Mouse (Mus musculus) cerebellum, postnatal 4 days (tissue): ENCODE results near the gene Lingo3.
A peak's percentile ranks its signal among the peaks of the same experiment; 100 is the strongest.

ENCODE experiments used
- DNase-seq, 2 experiments: peaks; one replicate each; pipeline ENCODE4 v3.0.0; 2022; ENCODE audit warnings: low spot score in 2 of 2, mixed read lengths in 1 of 2

Gene Lingo3

GRCm38 (mm10) chr10:80843931-80844547 is at the start of gene Lingo3:
Gene Lingo3, minus strand, starts transcription at chr10:80844039.
- peak in 1 of 2 experiments; percentile 68 for DNase-seq

- DNase-seq, result peak in 1 of 2 experiments; percentile 40
Measured at GRCm38 (mm10) chr10:80887181-80887580, 43.3 kb upstream of the Lingo3 start.

GRCm38 (mm10) chr10:80881301-80881700 is 37.5 kb upstream of the Lingo3 start:
- peak; percentile 55 to 84 for DNase-seq

- no peak for DNase-seq
Measured at GRCm38 (mm10) chr10:80880901-80881300, 37.1 kb upstream of the Lingo3 start.

- DNase-seq, result peak in 1 of 2 experiments; percentile 70
Measured at GRCm38 (mm10) chr10:80880131-80880641, 36.3 kb upstream of the Lingo3 start.

GRCm38 (mm10) chr10:80876594-80876993 is 32.8 kb upstream of the Lingo3 start:
- no peak for DNase-seq

GRCm38 (mm10) chr10:80876028-80876427 is 32.2 kb upstream of the Lingo3 start:
- peak in 1 of 2 experiments; percentile 62 for DNase-seq

- no peak for DNase-seq
Measured at GRCm38 (mm10) chr10:80874035-80874434, 30.2 kb upstream of the Lingo3 start.

- DNase-seq, result no peak
Measured at GRCm38 (mm10) chr10:80871581-80871980, 27.7 kb upstream of the Lingo3 start, which contains the start of gene Tmprss9. Gene Tmprss9, plus strand, starts transcription at chr10:80871848.

GRCm38 (mm10) chr10:80870993-80871392 is 27.2 kb upstream of the Lingo3 start:
- no peak for DNase-seq

GRCm38 (mm10) chr10:80864446-80864845 is 20.6 kb upstream of the Lingo3 start:
- peak in 1 of 2 experiments; percentile 30 for DNase-seq

GRCm38 (mm10) chr10:80862305-80862704 is 18.5 kb upstream of the Lingo3 start:
- DNase-seq, result no peak

- no peak for DNase-seq
Measured at GRCm38 (mm10) chr10:80858350-80858935, 14.6 kb upstream of the Lingo3 start.

- no peak for DNase-seq
Measured at GRCm38 (mm10) chr10:80857848-80858247, 14.0 kb upstream of the Lingo3 start.

GRCm38 (mm10) chr10:80857386-80857785 is 13.5 kb upstream of the Lingo3 start:
- no peak for DNase-seq

GRCm38 (mm10) chr10:80856908-80857307 is 13.1 kb upstream of the Lingo3 start:
- DNase-seq, result no peak

GRCm38 (mm10) chr10:80856267-80856666 is 12.4 kb upstream of the Lingo3 start:
- no peak for DNase-seq

- no peak for DNase-seq
Measured at GRCm38 (mm10) chr10:80855749-80856073, 11.9 kb upstream of the Lingo3 start.

GRCm38 (mm10) chr10:80854913-80855748 is 11.3 kb upstream of the Lingo3 start, which contains the start of the genes Lsm7 and Sppl2b:
Gene Lsm7, minus strand, starts transcription at chr10:80855209.
Gene Sppl2b, plus strand, starts transcription at chr10:80855275.
- DNase-seq, result peak; percentile 97 to 98

- no peak for DNase-seq
Measured at GRCm38 (mm10) chr10:80848571-80848970, 4.7 kb upstream of the Lingo3 start.

GRCm38 (mm10) chr10:80845732-80846131 is 1.9 kb upstream of the Lingo3 start:
- no peak for DNase-seq

GRCm38 (mm10) chr10:80845055-80845693 is 1.3 kb upstream of the Lingo3 start:
- no peak for DNase-seq
